Mouse (Mus musculus) heart, postnatal 25 days (tissue): ENCODE data around the gene Oas1a. TPM values are rescaled to one million over a fixed set of nuclear protein-coding genes. Genes with fewer than 3 reads are reported as not detected.
"Not testable (repeated sequence)": the region's sequence is repeated elsewhere in the genome, so short reads cannot be mapped to it uniquely, and the experiment has no call there.

Experiments used
- DNase-seq: peaks from one replicate; pipeline ENCODE4 v3.0.0; 2022; ENCODE audit warnings: low spot score
- intact Hi-C: fragments of 180-260 bp; cut with DNase I; formaldehyde crosslinking; loops from one replicate; pipeline ENCODE4 v1.15.1; 2025
- total RNA-seq, 2 experiments: library from RNA; stranded (reverse); gene quantifications; 2 replicates each; pipeline ENCODE4 v1.2.3; 2021

The Oas1a gene
- total RNA-seq, result 1 to 10 TPM in 1 of 2 experiments, under 1 TPM in 1; 0.34 to 1.0 TPM

DNA sequence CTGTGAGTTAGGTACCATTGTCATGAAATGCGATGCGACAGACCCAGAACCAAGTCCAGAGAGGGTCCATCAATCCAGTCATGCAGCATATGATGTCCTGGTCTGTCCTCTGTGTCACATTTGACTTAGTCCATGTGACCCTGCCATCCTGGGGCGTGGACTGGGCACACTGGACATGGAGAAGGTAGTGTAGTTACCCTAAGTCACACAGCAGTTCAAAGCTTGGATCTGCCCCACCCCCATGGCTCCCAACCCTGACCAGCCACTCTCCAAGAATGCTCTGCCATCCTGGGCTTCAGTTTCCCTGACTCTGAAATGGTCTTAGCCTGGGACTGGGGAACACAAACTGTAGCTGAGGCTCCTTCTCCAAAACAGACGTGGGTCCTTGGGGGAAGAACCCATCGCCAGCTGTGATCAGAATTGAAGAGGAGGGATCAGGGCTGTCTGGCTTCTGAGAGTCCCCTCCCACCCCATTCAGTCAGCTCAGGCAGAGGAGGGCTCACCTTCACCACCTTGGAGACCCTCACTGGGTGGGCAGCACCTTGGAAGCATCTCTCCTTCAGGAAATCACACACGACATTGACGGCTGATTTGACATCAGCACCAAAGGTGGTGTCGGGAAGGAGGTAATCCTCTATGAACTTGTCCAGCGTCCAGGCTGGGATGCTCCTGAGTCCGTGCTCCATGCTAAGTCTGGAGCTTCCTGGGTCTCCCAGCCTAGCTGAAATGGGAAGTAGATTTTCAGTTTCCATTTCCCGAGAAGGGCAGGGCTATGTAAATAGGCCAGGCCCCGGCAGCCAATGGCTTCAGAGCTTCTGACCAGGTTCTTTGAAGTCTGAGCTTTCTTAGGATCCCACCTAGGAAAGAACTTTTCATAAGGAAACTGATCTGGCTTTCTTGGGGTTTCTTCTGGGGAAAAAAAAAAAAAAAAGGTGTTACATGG lies at the start of gene Oas1a:
Gene Oas1a (minus strand): TSS at position 731 of the 943 bp plus-strand sequence.
- intact Hi-C loops, DNase-seq: not testable (repeated sequence)

DNA sequence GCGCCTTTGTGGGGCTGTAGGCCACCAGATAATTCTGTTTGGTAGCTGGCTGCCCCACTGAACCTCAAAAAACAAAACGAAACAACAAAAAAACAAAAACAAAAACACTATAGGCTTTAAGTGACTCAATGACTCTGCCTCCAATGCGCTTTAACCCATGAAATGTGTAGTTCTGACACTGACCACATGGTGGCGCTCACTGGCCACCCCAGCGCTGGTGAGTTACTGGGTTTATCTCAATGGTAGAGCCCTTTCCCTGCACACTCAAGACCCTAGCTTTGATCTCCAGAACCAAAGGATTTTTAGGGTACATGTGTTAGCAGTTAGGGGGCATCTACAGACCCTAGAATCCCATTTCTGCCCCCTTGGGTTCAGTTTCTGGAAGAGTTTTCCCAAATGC lies 46.7 kb upstream of the Oas1a start:
- no peak for DNase-seq
- intact Hi-C loops, result loop anchor here (10.0 kb wide), 1 partner anchor 181 kb away; no protein-coding TSS in a partner anchor

DNA sequence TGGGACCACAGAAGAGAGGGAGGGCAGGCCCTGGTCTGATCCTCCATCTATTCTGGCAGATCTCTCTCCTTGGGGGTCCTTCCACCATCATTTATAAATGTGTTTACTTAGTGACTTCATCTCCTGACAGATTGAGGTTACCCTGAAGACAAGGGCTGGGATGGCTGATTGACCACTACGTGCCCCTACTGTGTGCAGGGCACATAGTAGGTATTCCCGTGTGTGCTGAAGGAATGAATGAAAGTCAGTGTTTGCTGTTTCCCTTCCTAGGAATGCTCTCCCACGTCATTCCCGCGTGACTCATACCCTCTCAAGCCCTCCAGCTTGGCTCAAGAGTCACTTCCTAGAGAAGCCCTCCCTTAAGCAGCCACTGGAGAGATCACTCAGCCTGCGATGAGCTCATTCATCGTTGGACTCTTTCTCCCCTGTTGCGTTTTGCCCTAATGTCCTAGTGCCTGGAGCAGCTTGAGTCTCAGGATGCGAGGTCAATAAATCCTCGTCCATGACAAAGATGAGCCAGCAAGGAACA lies 45.0 kb upstream of the Oas1a start:
- intact Hi-C loops, result loop anchor here (10.0 kb wide), 1 partner anchor 182 kb away; no protein-coding TSS in a partner anchor
- DNase-seq, result no peak

DNA sequence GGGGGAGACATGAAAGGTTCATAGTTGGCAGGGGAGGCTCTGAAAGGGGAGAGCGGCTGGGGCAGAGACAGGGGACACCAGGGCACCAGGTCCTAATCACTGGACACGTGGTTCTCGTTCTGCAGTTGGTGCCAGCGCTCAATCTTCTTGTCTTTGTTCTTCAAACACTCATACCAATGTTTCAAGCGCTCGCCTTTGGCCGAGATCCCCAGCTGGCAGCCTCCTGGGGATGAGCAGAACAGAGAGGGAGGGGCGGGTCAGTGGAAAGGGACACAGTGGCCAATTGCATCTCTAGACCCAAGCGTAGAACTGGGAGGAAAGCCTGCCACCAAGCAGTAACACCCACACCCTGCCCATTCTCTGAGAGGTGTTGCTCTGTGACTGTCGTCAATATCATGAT lies 34.8 kb upstream of the Oas1a start:
- intact Hi-C loops, result no loop called here

DNA sequence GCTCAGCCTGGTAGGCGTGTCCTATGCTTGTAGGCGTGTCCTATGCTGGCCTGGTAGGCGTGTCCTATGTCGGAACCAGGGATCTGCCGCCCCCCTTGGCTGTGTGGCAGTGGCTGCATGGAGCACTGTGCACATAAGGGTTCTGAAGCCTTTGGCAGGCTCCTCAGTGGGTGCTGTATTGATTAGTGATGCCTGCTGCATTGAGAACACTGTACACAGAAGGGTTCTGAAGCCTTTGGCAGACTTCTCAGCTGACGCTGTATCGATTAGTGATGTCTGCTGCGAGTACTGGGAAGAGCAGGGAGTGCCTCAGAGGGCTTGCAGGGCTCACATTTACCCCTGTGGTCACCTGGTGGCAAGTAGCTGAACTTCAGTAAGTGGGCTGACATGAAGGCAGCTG lies 31.3 kb upstream of the Oas1a start:
- DNase-seq, result no peak
- intact Hi-C loops, result no loop called here

More for the DNA sequence above, 34.8 kb upstream of the Oas1a start:
- DNase-seq, result no peak

- intact Hi-C loops, result no loop called here
Measured at GRCm38 (mm10) chr5:120937841-120938240, 30.5 kb upstream of the Oas1a start.

GRCm38 (mm10) chr5:120933966-120934365 lies 26.6 kb upstream of the Oas1a start:
- DNase-seq, result no peak
- intact Hi-C loops, result no loop called here

More at GRCm38 (mm10) chr5:120937841-120938240, 30.5 kb upstream of the Oas1a start:
- DNase-seq, result no peak

DNA sequence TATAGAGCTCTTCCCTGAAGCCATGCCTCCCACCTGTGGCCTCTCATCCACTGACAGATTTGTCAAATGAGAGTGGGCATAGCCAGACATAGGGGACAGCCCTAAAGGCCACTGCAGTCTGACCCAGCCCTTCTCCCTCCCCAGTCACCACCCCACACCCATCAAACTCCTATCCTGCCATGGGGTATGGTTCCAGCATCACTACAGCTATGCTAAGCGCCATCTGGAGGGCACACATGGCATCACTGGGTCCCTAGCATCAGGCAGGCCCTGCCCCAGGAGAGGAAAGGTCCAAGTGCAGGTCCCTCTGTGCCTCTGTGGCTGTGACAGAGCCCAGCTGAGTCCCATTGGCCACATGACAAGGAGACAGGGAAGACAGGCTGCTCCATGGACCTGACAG lies 19.7 kb upstream of the Oas1a start:
- DNase-seq, result no peak
- intact Hi-C loops, result no loop called here

- DNase-seq, intact Hi-C loops: not testable (repeated sequence)
Measured at GRCm38 (mm10) chr5:120926311-120926710, 19.0 kb upstream of the Oas1a start.

GRCm38 (mm10) chr5:120924520-120924919 lies 17.2 kb upstream of the Oas1a start:
- intact Hi-C loops, DNase-seq: not testable (repeated sequence)

DNA sequence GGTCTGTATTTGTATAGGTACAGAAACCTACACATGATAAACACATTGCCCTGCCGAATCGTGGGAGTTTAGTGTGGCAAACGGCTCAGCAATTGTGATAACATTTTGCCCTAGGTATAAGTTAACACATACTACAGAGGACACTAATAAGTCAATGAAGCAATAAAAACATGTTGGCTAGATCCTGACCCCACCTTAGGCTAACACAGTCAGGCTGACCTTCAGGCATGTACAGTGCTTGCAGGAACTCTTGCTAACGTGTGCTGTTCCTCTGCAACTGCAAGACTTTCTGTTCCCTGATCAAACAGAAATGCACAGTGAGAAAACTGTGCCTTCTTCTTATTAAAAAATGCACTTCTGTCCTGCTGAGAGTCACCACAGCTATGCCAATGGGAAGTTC lies 16.6 kb upstream of the Oas1a start:
- no peak for DNase-seq
- intact Hi-C loops, result no loop called here

DNA sequence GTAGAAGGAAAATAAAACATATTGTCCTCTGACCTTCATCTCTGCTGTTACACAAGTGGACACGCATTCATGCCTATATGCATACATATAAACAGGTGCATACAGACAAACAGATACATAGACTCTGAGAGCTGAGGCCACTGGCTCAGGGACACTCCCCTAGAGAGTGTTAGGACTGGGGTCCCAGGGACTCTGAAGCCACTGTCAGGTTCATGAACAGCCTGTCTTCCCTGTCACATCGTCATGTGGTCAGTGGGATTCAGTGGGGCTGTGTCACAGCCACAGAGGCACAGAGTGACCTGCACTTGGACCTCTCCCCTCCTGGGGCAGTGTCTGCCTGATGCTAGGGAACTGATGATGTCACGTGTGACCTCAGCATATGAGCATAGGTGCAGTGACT lies 13.0 kb upstream of the Oas1a start:
- no peak for DNase-seq
- intact Hi-C loops, result no loop called here

DNA sequence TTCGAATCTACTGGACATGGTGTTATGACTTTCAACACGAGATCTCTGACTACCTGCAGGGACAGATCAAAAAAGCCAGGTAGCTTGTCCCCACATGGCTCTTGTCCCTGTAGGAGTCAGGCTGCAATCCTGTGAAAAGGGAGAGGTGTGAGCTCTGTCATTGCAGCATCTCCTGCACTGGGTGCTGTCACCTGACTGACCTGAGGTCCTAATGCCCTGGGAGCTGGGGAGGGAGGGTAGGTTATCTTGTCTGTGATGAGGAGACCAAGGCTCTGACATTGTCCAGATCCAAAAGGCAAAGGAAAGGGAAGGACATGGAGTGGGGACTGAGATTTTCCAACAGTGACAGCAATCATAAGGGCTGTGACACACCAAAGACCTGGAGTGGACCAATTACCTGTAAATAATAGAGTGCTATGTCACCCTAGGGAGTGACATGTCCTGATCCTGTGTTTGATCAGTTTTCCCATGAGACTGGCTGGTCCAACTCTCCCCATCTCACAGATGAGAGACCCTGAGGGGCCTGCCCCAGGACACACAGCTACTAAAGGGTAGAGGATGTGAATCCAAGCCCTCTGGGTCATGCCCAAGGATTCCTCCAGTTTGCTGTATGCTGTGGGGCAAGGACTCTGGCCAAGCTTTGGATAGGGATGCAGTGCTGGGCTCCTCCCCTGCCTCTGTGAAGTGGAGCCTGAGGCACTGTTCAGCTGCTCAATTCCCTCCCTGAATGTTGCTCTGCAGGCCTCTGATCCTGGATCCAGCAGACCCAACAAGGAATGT lies 12.0 kb upstream of the Oas1a start:
- DNase-seq, intact Hi-C loops: not testable (repeated sequence)

GRCm38 (mm10) chr5:120914204-120914603 lies 6.9 kb upstream of the Oas1a start, which contains the start of gene Oas1d:
Gene Oas1d, plus strand, starts transcription at chr5:120914536.
- intact Hi-C loops, DNase-seq: not testable (repeated sequence)

DNA sequence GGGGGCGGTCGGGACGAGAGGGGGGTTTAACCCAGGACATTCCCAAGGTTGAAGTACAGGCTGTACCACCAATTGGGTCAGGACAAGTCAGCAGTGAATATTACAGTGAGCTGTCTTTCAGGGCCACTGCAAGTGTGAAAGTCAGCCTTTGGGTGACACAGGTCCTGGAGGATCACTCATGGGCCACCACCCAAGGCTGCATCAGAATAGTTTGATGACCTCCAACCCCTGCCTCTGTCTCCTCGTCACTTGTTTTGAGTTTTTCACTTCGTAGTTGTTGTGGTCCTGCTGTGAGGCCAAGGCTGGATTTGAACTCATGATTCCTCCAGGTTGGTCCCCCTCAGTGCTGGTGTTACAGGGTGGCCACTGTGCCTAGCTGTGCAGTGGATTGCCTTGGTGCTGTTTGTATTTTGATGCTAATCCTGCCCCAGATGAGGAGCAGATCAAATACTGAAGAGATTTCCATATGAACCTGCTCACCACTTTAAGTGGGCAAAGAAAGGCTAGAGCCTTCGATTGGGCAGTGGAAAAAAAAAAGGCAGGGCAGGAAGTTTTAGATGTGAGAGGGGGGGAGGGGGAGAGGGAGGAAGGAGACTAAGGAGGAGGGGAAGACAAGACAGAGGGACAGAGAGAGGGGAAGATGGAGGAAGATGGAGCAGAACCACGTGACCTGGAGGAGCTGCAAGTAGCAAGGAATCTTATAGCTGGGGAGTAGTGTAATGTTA lies 1.0 kb upstream of the Oas1a start:
- no peak for DNase-seq
- intact Hi-C loops, result no loop called here

DNA sequence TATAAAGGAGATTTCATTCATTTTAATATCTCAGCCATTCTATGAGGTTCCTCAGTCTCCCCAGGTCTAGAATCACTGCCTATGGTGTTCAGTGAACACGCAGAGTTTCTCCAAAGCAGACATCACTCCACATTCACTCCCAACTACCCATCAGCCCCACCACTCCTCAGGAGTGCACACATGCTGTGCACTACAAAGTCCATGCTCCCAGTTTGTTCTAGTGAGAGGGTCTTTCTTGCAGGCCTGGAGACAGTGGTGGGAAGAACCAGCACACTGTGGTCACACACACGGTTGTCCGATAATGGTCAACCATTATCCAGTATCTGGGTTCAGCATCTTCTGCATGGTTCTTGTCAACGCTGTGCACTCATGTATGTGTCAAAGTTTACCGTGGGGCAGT lies 5.3 kb downstream of the Oas1a start:
- intact Hi-C loops, result no loop called here
- no peak for DNase-seq

- intact Hi-C loops, result no loop called here
- no peak for DNase-seq
Measured at GRCm38 (mm10) chr5:120900666-120901065, 6.7 kb downstream of the Oas1a start.

DNA sequence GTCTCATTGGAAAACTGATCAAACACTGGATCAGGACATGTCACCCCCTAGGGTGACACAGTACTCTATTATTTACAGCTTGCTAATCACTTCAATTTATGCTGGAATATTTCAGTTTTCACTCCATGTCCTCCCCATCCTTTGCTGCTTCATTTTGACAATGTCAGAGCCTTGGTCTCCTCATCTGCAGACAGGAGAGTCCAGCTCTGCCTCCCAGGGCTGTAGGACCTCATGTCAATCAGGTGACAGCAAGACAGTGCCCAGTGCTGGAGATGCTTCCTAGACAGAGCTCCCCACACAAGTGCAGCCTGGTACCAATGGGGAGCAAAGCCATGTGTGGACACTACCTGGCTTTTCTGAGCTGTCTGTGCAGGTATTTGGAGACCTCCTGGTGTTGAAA lies 8.6 kb downstream of the Oas1a start:
- DNase-seq, result no peak
- intact Hi-C loops, result loop anchor here (2.0 kb wide), 1 partner anchor 20 kb away; no protein-coding TSS in a partner anchor

DNA sequence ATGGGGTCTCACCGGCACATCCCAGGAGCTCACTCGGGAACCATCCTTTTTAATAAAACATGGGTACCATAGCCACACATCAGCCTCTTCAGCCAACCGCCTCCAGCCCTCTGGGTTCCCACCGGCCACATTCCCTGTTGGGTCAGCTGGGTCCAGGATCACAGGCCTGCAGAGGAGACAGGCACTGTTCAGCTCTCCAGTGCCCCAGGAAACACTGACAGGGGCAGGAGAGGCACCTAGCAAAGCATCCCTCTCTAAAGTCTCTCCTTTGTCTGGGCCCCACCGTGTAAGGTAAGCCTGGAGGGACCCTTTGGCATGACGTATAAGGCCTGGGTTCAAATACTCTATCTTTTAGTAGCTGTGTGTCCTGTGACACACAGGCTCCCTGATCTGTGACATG lies 9.0 kb downstream of the Oas1a start:
- DNase-seq, result no peak
- intact Hi-C loops, result loop anchor here (2.0 kb wide), 1 partner anchor 20 kb away; no protein-coding TSS in a partner anchor
